Mouse (Mus musculus) kidney, embryonic 16.5 days (tissue): ENCODE data around the gene Rnf31. TPM values are rescaled to one million over a fixed set of nuclear protein-coding genes. Genes with fewer than 3 reads are reported as not detected.

ENCODE experiments used
- ATAC-seq: fragments of 200-750 bp; cut with Nextera tagmentation; 2 replicates; pipeline ENCODE4 v1.8.0; 2017; ENCODE audit warnings: moderate TSS enrichment; ENCODE audit not compliant: low FRiP score, low TSS enrichment
- H3K27ac ChIP-seq: fragments of 300-500 bp; sonication (generic); 2 replicates; pipeline ENCODE4 v1.5.1; 2014; ENCODE audit warnings: low read length
- H3K27me3 ChIP-seq: fragments of 300-500 bp; sonication (generic); 2 replicates; pipeline ENCODE4 v1.6.1; 2014; ENCODE audit warnings: low read length, control low read depth, mixed read lengths; ENCODE audit not compliant: insufficient read depth
- H3K36me3 ChIP-seq: fragments of 300-500 bp; sonication (generic); 2 replicates; pipeline ENCODE4 v1.6.1; 2014; ENCODE audit warnings: low read length, control low read depth, mixed read lengths; ENCODE audit not compliant: insufficient read depth
- H3K4me1 ChIP-seq: fragments of 300-500 bp; sonication (generic); 2 replicates; pipeline ENCODE4 v1.6.1; 2014; ENCODE audit warnings: low read length, control low read depth, mixed read lengths; ENCODE audit not compliant: insufficient read depth
- H3K4me2 ChIP-seq: fragments of 300-500 bp; sonication (generic); replicated peaks from 2 replicates; pipeline ENCODE4 v1.6.1; 2014; ENCODE audit warnings: low read depth, low read length
- H3K4me3 ChIP-seq: fragments of 300-500 bp; sonication (generic); 2 replicates; pipeline ENCODE4 v1.5.1; 2014; ENCODE audit warnings: mild to moderate bottlenecking, low read length
- H3K9ac ChIP-seq: fragments of 300-500 bp; sonication (generic); replicated peaks from 2 replicates; pipeline ENCODE4 v1.6.1; 2014; ENCODE audit warnings: low read length
- H3K9me3 ChIP-seq: fragments of 300-500 bp; sonication (generic); 2 replicates; pipeline ENCODE4 v1.6.1; 2016; ENCODE audit warnings: low read length, control low read depth
- WGBS: fragments of 180-500 bp; shearing (Covaris S2); extraction: QIAGEN DNeasy Blood & Tissue Kit; methylation state at CpG from one replicate; pipeline ENCODE4 v1.1.7; 2014; 5-methylcytosine and 5-hydroxymethylcytosine counted together
- polyA plus RNA-seq: library from polyadenylated mRNA; unstranded; fragments of >200 nt; fragmentation: Nextera tagmentation; extraction: Ambion mirVana; gene quantifications from 2 replicates; pipeline ENCODE4 v1.2.1, GENCODE M21; 2015

Gene Rnf31
- polyA plus RNA-seq, 1 experiment from 2014 or later, result 21.3 TPM

DNA sequence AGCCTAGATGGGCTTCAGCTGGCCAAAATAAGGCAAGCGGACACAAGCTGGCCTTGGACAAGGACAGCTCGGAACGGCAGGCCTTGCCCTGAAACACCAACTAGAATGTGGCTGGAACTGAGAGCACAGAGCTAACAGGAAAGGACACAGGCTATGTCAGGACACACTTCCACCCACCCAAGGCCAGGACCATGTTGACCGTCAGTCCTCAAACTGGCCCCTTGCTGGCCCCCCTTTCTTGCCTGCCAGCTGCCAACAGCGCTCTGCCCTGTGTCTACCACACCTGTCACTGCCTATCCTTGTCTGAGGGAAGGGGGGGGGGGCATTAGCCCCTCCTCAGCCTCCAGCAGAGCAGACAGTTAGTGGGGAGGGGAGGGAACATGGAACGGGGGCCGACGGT, 16.2 kb upstream of the Rnf31 start, which contains the start of gene Fitm1:
Gene Fitm1 (plus strand): TSS at position 316 of the 400 bp plus-strand sequence.
- Histone ChIP-seq H3K4me1 (peaks cover 22% of the 10 kb centered on the region), H3K4me2 (no peak within 1 kb of the TSS), H3K9ac (peak within 1 kb of the TSS; percentile 53), H3K4me3 (no peak within 1 kb of the TSS), H3K9me3 (no peaks in the 10 kb centered on the region), H3K27ac (0 out of 2 replicates have a peak within 1 kb of the TSS, but pooled peaks have one; percentile 15), H3K27me3 (no peaks in the 10 kb centered on the region), H3K36me3 (peaks cover 3% of the 10 kb centered on the region)
- no peak for ATAC-seq
- 74% methylated on average over 8 of the region's 8 CpGs for WGBS

- Histone ChIP-seq H3K9ac (peak overlapping the region; percentile 53), H3K27me3 (no peaks in the 10 kb centered on the region), H3K9me3 (no peaks in the 10 kb centered on the region), H3K36me3 (peaks cover 7% of the 10 kb centered on the region), H3K4me2 (no peak overlapping the region), H3K27ac (0 out of 2 replicates have a peak overlapping the region, but pooled peaks have one; percentile 15), H3K4me3 (no peak overlapping the region), H3K4me1 (peaks cover 22% of the 10 kb centered on the region)
- ATAC-seq, result no peak
- 73% methylated on average over 13 of the region's 13 CpGs for WGBS
Observed at GRCm38 (mm10) chr14:55575711-55576110, 15.8 kb upstream of the Rnf31 start.

DNA sequence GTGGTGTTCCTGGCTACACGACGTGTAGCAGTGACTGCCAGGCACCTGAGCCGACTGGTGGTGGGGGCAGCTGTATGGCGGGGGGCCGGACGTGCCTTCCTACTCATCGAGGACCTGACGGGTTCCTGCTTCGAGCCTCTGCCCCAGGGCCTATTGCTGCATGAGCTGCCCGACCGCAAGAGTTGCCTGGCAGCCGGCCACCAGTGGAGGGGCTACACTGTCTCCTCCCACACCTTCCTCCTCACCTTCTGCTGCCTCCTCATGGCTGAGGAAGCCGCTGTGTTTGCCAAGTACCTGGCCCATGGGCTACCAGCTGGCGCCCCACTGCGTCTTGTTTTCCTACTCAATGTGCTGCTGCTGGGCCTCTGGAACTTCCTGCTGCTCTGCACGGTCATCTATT, 15.1 kb upstream of the Rnf31 start:
- no peak overlapping the region for H3K4me2 ChIP-seq
- no peak overlapping the region for H3K4me3 ChIP-seq
- no peak overlapping the region for H3K27ac ChIP-seq
- H3K4me1 ChIP-seq, result peaks cover 22% of the 10 kb centered on the region
- WGBS, result 66% methylated on average over 16 of the region's 16 CpGs
- peaks cover 14% of the 10 kb centered on the region for H3K36me3 ChIP-seq
- no peaks in the 10 kb centered on the region for H3K27me3 ChIP-seq
- no peak overlapping the region for H3K9ac ChIP-seq
- no peaks in the 10 kb centered on the region for H3K9me3 ChIP-seq
- ATAC-seq, result no peak

GRCm38 (mm10) chr14:55577871-55578667, 13.4 kb upstream of the Rnf31 start, which contains the start of gene Psme1:
Psme1 (plus strand) TSS chr14:55578123.
- Histone ChIP-seq H3K4me1 (peaks cover 22% of the 10 kb centered on the region), H3K9ac (peak within 1 kb of the TSS; percentile 92), H3K9me3 (no peaks in the 10 kb centered on the region), H3K27ac (peak within 1 kb of the TSS; percentile 83), H3K4me2 (peak within 1 kb of the TSS; percentile 82), H3K27me3 (no peaks in the 10 kb centered on the region), H3K36me3 (peaks cover 19% of the 10 kb centered on the region), H3K4me3 (peak within 1 kb of the TSS; percentile 79)
- WGBS, result under 1% methylated on average over 26 of the region's 32 CpGs
- ATAC-seq, result peak; percentile 93

DNA sequence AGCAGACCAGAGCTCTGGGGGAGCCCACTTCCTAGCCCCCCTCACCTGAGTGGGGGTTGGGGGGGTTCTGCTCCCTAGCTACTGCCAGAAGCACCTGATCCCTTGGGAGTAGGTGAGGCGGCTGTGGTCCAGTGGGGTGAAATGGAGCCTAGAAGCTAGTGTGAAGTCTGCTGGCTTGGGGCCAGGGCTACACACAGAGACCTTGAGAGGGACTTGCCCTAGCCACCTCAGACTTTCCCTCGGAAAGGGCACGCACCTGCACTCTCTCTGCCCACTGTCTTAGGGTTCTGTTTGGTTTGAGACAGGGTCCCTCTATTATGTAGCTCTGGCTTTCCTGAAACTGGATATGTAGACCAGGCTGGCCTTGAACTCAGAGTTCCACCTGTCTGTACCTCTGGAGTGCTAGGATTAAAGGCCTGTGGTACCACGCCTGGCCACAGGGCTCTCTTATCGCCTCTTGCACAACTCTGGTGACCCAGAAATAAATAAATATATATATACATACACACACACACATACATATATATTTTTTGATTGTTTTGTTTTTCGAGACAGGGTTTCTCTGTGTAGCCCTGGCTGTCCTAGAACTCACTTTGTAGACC, 12.7 kb upstream of the Rnf31 start:
- Histone ChIP-seq H3K4me3 (peak overlapping the region; percentile 79), H3K4me2 (peak overlapping the region; percentile 82), H3K36me3 (peaks cover 19% of the 10 kb centered on the region), H3K9ac (peak overlapping the region; percentile 92), H3K9me3 (no peaks in the 10 kb centered on the region), H3K27me3 (no peaks in the 10 kb centered on the region), H3K4me1 (peaks cover 22% of the 10 kb centered on the region), H3K27ac (peak overlapping the region; percentile 83)
- WGBS, result 29% methylated on average over 6 of the region's 6 CpGs
- ATAC-seq, result peak; percentile 50

- H3K9ac ChIP-seq, result no peak overlapping the region
- H3K27me3 ChIP-seq, result no peaks in the 10 kb centered on the region
- H3K4me1 ChIP-seq, result peaks cover 26% of the 10 kb centered on the region
- H3K4me3 ChIP-seq, result no peak overlapping the region
- no peak overlapping the region for H3K27ac ChIP-seq
- WGBS, result 92% methylated on average over 23 of the region's 23 CpGs
- no peak for ATAC-seq
- no peaks in the 10 kb centered on the region for H3K9me3 ChIP-seq
- peaks cover 19% of the 10 kb centered on the region for H3K36me3 ChIP-seq
- no peak overlapping the region for H3K4me2 ChIP-seq
Observed at GRCm38 (mm10) chr14:55579511-55580496, 11.7 kb upstream of the Rnf31 start.

DNA sequence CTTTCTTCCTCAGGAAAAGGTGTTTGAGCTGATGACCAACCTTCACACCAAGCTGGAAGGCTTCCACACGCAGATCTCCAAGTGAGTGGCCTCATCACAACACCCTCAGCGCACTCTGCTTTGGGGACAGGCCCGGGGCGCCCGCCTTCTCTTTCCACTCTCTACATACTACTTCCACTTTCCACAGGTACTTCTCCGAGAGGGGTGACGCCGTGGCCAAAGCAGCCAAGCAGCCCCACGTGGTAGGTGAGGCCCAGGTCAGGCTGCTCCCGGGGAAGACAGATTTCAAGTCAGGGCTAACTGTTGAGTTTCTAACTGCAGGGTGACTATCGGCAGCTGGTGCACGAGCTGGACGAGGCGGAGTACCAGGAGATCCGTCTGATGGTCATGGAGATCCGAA, 10.8 kb upstream of the Rnf31 start:
- 95% methylated on average over 16 of the region's 16 CpGs for WGBS
- Histone ChIP-seq H3K4me1 (peaks cover 24% of the 10 kb centered on the region), H3K27ac (no peak overlapping the region), H3K36me3 (peaks cover 19% of the 10 kb centered on the region), H3K27me3 (no peaks in the 10 kb centered on the region), H3K9ac (no peak overlapping the region), H3K9me3 (no peaks in the 10 kb centered on the region), H3K4me3 (no peak overlapping the region), H3K4me2 (no peak overlapping the region)
- no peak for ATAC-seq

DNA sequence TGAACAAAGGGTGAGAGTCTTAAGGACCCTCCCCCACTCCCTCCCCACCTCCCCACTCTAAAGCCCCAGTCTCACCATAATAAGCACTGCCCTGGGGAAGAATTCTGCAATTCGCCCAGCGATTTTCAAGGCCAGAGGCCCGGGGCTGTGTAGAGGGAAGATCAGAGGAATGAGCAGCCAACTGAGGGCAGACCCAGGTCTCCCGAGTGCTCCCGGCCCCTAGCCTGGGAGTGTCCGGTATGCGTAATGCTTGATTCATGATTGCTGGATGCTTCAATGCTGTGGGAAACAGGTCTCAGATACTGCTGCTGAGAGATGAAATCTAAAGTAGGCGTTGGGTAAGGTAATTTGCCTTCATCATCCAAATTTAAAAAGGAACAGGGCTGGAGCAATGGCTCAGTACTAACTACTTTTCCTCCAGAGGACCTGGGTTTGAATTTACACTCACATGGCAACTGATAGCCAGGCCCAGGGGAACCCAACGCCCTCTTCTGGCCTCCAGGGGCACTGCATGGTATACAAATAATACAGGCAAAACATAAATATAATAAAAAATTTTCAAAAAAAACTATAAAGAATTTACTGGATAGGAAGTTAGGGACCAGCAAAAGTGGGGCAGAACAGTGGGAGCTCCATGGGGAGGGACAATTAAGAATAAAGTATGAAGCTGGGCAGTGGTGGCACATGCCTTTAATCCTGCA, 9.4 kb upstream of the Rnf31 start:
- WGBS, result 66% methylated on average over 9 of the region's 9 CpGs

GRCm38 (mm10) chr14:55584303-55584701, 7.2 kb upstream of the Rnf31 start:
- Histone ChIP-seq H3K9ac (peak overlapping the region; percentile 76), H3K4me3 (peak overlapping the region; percentile 64), H3K4me2 (peak overlapping the region; percentile 94), H3K27ac (no peak overlapping the region), H3K36me3 (peaks cover 31% of the 10 kb centered on the region), H3K4me1 (peaks cover 13% of the 10 kb centered on the region), H3K9me3 (no peaks in the 10 kb centered on the region), H3K27me3 (no peaks in the 10 kb centered on the region)
- no peak for ATAC-seq
- 35% methylated on average over 5 of the region's 5 CpGs for WGBS

More for the DNA sequence above, 9.4 kb upstream of the Rnf31 start:
- Histone ChIP-seq H3K4me1 (peaks cover 18% of the 10 kb centered on the region), H3K27me3 (no peaks in the 10 kb centered on the region), H3K27ac (no peak overlapping the region), H3K9me3 (no peaks in the 10 kb centered on the region), H3K4me2 (no peak overlapping the region), H3K4me3 (no peak overlapping the region), H3K9ac (no peak overlapping the region), H3K36me3 (peaks cover 21% of the 10 kb centered on the region)
- no peak for ATAC-seq
